Mouse (Mus musculus) adrenal gland, postnatal 25 days (tissue): ENCODE measurements around the gene Gatm. TPM values are rescaled to one million over a fixed set of nuclear protein-coding genes. Genes with fewer than 3 reads are reported as not detected.

Experiments
- DNase-seq: peaks from one replicate; pipeline ENCODE4 v3.0.0; 2021; ENCODE audit warnings: mixed read lengths
- total RNA-seq: library from RNA; stranded (reverse); gene quantifications from 2 replicates; pipeline ENCODE4 v1.2.3, GENCODE M21; 2021

The Gatm gene
- total RNA-seq, 1 experiment from 2014 or later, result 5.0 TPM

DNA sequence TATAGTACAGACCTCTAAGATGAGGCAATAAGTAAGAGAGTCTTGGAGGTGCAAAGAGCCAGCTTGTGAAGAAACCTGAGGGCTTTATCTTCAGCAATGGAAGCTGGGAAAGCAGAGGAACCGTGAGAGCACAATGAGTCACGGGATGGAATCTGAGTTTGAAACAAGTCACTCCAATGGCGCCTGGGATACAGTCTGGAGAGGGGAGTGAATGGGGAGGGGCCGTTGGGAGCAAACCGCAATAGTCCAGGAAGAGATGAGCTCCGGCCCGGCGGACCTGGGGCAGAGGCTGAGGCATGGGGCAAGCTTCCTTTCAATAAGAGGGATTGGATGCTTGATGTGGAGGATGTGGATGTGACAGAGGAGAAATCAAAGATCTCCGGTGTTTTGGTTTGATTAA, 2.3 kb downstream of the Gatm start:
- no peak for DNase-seq

DNA sequence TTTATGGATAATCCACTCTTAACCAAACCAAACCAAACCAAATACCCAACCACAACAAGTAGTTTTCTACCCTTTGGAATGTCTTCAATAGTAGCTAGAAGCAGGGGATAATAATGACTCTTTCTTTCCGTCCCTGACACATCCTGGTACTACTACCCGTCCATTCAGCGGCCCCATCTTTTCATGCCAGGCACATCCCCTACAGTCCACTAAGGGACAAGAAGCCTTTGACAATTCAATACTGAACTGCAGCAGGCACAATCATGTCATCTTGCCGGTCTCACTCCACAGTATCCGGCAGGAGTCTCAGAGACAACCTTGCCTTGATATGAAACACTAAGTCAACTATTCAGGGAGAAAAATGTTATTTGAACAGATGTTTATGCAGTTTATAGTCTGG, 5.3 kb downstream of the Gatm start:
- DNase-seq, result no peak

DNA sequence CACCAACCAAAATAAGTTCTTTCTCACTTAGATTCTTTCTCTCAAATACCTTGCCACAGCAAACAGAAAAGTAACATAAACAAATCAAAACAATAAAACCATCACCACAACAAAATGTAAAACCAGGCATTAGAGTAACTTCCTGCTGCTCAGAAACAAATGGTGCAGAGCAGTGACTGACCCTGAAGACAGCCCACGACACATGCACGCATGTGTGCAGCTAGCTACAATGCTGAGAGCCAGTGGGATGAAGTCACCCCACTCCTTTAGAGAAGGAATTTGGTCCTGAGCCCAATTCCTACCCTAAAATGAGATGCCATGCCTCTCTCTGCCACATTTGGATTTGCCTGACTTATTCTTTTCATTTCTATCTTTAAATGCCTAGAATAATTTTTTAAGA, 9.7 kb downstream of the Gatm start:
- DNase-seq, result no peak

DNA sequence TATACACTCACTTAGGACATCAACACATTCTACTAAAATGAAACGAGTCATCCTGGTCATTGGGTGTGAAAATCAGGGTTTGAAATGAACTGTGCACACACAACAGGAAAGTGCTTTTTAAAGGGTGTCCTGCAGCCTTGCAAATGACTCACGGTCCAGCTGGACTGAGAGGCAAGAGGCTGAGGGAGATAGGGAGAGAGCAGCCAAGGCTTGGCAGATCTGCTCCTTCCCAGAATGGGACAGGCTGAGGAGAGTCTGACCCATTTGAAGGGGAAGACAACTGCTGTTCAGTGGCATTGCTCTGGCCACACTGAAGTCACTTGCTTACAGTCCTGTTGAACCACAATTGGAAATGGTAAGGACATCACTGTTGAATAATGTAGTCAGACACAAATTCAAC, 11.4 kb downstream of the Gatm start:
- no peak for DNase-seq

DNA sequence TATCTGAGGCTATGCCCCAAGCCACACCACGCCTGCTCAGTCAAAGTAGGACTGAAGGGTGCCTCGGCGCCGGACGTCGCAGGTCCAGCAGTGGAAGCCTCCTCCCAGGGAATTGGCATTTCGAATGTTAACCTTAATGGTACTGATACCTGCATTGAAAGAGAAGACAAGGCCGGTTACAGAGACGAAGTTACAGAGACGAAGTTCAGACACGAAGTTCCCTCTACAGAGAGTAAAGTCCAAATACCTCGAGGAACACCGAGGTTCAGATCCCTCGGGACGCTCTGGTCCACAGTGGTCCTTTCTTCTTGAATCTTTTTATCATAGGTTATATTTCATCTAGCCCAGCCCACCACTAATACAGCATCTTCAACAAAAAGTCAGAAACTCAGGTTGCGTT, 15.6 kb downstream of the Gatm start:
- no peak for DNase-seq

DNA sequence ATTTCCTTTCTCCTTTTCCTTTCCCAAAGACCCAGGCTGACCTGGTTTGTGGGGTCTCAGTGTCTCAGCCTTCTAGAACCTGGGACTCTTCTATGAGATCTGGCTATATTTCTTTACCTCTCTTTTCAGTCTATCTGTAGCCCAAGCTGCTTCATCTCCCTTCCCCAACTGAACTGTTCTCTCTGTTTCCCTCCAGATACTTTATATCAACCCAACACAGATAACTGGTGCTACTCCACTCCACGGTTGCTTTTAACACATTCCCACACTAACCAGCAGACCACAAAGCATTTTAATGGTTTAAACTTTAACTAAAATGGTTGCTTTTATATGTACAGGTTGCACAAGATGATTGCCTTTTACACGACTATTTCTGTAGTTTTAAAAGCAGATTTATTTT, 19.9 kb downstream of the Gatm start:
- no peak for DNase-seq

DNA sequence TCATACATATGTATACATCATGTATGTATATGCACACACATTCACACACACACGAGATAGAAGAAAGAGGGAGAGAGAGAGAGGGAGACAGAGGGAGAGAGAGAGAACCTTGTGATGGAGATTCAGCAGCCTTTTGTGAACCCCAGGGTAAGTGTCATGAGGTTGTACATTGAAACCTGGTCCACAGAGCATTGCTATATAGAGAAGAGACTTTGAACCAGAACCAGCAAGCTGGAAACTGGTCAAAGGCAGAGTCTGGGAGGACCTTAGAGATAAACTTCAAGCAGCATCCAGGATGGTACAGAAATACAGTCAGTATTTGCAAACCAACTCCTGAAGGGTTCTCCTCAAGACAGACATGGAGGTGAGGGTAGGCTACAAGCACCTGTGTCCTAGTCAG, 20.8 kb downstream of the Gatm start:
- DNase-seq, result no peak

DNA sequence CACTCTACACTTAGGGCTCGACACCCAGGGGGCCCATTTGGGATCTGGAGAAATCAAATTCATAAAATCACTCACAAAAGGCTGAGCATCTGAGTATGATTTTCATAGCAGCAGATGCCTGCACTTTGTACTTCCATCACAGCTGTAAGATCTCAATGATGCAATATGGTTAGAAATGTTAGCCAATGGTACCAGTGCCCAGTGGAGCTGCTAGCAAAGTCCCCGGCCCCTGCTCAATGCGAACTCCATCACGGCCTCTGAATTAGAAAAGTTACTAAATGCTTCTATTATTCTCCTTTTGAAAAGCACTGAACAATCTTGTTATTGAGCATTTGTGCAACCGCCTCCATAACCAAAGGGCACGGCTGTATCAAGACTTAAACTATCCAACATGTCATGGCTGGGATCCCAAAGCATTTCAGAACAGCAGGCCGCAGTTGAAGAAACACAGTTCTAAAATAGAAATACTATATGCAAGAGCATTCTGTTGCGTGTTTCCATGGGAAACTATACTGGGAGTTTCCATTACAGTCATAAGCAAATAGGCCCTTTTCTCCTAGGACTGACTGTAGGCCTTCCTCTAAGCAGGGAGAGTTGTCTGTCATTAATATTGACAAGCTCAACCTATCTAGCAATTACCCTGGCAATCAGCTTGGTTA, 23.1 kb downstream of the Gatm start:
- DNase-seq, result no peak

DNA sequence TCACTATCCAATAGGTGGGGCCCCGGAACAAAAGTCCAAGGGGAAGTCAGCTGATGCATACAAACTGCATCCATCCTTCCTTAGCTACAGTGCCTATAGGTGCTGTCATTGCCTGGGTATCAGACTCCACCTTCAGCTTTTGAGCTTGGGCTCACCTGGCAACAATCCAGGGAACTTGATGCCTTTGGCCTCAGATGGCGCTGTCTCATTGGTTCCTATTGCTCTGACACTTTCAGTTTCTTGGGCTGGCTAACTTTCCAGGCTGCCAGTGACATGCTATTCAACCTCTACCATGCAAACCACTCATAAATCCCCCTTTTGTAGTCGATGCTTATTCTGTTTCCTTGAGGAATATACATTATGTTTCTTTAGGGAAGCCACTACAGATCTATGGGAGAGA, 24.8 kb downstream of the Gatm start:
- DNase-seq, result no peak

DNA sequence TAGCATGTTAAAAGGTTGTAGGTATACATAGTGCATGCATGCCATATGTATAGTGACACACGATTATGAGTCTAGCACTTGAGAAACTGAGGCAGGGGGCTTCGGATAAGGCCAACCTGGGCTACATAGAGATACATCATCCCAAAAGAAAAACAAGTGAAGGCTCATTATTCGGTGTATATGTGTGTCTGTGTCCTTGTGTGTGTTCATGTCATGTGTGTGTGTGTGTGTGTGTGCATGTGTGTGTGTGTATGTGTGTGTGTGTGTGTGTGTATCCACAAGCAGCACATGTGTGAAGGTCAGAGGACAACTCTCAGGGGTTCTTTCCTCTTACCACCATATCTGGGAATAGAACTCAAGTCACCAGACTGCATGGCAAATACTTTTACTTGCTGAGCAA, 28.8 kb downstream of the Gatm start:
- no peak for DNase-seq

DNA sequence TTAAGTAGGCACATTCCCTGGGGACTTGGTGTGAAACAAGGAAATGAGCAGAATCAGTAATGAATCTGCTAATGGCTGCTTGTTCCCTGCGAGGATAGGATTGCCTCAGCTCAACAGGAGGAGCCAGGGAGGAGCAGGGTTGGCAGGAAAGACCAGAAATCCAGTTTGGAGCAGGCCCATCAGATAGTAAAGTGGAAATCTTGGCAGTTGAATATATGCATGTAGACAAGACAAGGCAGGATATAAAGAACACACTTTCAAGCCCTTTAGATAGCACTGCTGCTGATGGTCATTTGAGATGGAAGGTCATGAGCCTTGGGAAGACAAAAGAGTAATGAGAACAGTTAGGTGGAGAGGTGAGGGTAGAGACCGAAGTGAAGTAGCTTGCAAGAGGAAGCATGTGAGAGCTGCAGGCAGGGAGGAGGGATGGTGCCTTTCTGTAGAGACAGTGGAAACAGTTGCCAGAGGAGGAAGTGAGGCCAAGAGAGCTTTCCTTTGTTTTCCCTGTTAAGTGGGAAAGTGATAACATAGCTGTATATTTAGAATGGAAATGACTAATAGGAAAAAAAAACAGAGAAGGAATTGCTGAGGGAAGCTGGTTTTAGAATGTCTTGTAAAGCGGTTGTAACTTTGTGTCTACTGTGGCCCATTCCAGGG, 29.6 kb downstream of the Gatm start:
- no peak for DNase-seq

DNA sequence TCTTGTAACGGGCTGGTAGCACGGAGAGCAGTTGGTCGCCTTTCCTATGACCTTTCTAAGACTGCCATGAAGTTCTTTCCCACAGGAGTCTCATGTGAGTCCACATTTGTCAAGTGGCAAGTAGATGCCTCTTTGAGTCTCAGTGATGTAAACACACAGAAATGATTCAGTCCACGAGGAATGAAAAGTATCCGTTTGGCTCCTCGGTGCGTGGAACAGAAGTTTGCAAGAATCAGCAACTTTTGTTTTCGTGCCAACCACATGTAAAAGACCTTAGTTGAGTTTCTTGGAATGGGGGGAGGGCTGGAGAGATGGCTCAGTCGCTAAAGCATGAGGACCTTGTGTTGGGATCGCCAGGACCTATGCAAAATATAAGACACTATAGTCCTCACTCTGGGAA, 30.7 kb downstream of the Gatm start:
- DNase-seq, result no peak

DNA sequence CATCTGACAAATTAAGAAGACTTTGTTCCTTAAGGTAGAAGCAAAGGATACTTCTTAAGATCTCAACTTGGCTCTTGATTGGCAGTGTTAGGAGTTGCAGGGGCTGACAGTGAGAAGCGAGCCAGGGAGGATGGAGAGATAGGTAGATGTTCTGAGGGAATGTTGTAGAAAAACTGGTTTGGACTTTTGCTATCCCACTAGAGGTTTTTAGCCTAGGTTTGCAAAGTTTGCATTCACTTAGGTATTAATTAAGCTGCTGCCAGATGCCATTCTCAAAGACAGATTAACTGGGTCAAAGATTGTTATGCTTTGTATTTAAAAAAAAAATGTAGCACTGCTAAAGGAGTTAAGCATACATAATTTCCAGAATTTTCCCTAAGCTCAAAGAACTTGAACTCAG, 33.8 kb downstream of the Gatm start:
- DNase-seq, result no peak

DNA sequence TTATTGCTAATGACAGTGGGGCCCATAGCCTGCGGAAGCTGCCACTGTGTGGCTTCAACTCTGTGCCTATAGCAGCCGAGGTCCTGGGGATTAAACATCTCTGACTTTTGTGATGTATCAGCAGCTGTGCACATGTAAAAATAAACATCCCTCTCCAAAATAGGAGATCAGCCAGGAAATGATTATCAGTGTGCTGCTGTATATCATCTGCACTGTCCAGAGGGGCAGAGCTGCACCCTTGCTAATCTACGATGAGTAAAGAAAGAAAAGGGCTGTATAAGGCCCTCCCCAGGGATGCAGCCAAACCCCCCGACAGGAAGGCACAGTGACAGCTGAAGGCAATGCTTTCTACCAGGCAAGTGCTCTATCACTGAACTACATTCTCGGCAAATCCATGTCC, 34.8 kb downstream of the Gatm start:
- DNase-seq, result no peak

DNA sequence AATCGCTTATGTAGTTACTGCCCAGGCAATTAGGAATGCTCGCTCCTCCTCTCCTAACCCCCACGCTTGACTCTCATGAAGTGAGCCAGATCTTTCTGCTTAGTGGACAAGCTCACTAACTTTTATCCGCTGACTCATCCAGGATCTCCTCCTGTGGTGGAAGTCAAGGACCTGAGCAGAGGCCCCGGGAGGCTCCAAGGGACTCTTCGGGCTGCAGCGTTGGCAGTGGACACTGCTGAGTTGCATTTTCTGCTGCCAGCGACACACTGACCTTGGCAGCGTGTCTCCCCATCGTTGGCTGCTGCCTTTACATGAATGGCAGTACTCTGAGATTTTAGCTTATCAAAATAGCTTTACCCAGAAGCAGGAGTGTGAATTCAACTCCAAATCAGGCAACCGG, 35.6 kb downstream of the Gatm start:
- peak; percentile 69 for DNase-seq

DNA sequence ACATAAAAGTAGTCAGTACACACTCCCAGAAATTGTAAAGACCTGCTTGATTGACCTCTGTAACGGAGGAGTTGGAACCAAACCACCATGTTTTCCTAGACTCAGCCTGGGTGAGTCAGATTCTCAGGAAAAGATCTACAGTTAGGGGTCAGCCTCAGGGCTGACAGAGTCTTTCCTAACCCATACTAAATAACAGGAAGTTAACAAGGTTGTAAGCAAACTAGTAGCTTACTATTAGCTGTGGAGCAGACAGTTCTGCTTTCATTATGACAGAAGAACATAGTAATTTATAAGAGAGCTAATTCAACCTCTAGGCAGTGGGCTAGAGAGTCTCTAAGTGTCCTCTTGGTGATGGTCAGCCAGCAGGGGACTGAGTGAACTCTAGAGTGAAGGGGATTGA, 38.7 kb downstream of the Gatm start:
- DNase-seq, result no peak

DNA sequence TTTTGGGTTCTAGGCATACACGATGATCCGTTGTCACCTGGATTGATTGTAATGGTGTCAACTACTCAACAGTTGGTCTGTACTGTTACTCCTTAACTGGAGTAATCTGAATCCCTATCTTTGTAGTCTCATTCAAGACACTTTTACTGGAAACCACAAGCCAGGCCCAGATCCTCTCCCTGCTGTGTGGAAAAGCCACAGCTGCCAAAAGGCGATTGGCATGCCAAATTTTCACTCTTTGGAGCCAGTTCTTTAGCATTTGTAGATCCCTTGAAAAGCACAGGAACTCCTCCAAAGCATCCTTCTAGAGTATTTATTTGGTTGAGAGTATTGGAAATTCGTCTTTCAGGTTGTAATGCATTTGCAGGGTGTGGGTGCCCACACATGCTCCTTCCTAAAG, 39.8 kb downstream of the Gatm start:
- DNase-seq, result no peak

DNA sequence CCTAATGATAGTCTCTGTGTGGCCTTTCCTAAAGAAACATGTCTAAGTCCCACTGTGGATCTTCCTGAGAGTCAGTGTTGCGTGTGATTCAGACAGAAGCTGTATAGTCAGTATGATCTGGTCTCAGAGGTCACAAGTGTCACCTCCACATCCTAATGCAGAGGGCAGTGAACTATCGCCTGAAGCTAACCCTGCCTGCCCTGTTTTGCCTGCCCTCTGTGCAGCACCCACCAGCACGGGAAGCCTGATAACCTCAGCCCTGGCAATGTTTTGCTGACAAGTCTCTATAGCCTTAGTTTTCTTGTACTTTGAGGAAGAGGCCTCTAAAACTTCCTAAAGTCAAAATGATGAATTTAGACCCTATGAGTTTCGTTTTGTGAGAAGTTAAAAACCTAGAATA, 40.7 kb downstream of the Gatm start:
- no peak for DNase-seq

DNA sequence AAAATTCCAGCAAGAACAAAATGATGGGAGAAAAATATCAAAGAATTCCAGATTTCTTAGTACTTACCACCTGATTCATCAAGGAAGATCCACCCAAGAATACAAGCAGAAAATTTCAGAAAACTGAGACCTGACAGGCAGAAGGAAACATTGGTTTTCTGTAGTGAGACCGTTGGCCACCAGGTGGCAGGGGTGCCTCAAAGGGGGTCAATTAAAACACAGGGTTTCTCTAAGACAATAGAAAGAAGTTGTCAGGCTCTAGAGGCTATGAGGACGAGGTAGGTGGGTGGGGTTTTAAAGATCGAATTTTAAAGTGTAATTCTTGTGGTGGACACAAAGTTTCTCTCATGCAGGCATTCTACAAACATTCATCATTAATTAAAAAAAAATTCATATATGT, 41.7 kb downstream of the Gatm start:
- peak; percentile 74 for DNase-seq

DNA sequence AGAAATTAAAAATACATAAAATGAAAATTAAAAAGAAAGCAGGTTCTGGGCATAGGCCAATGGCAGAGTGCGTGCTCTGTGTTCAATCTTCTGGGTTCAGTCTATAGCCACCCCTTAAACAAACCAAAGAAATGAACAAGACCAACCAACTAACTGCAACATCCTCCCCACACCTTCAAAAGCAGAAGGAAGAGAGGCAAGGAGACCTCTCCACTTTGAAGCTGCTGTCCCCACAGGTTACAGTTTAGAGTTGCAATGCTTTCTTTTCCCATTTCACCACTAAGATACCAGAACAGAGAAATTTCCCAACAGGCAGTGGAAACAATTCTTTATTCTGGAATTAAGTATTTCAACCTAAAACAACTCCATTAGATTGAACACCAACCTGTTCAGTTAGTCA, 48.9 kb downstream of the Gatm start:
- no peak for DNase-seq

DNA sequence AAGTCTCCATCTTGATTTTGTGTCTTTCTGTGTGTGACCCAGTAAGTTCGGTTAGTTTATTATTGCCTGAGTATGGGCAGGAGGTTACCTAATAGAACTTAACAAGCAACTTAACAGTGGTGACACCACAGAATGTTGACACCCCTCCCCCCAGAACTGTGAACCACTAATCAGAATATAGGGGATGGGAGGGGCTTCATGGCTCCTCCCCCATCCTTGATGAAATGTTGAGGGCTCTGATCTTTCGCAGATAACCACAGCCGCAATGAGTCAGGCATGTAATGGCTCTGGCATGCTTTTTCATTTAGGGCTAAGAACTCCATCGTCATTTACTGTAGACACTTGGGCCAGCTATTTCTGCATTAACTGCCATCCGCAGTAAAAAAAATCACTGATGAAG, 49.9 kb downstream of the Gatm start:
- DNase-seq, result no peak

DNA sequence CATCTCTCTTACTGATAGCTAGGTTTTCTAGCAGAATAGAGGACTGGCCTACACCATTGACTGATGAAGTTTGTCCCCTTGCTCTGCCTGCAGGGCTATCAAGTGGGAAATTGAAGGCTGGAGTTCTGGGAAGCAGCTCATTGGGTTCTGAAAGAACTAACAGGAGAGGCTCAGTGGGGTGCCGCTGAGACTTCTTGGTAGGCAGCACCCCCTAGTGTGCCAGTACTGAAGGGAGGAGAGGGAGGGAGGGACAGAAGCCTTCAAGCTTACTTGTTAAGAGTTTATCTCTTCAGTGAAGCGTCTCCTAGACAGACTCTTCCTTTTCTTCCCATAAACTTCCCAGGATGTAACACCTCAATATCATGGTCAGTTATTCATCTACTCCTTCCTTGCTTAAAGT, 52.8 kb downstream of the Gatm start:
- peak; percentile 36 for DNase-seq
